Mouse (Mus musculus): Measurements from ENCODE around the gene Olfr617. TPM values are rescaled to one million over a fixed set of nuclear protein-coding genes. Genes with fewer than 3 reads are reported as not detected.

Olfr617 gene
- not detected for polyA plus RNA-seq (2017; shearing (Covaris generic))

GRCm38 (mm10) chr7:103572761-103573160 is at the start of gene Olfr617:
Olfr617 (plus strand) TSS chr7:103573061.

GRCm38 (mm10) chr7:103542617-103543016 is 30.2 kb upstream of the Olfr617 start, which contains the start of gene Olfr612:
Olfr612 (minus strand) TSS chr7:103542717.

DNA sequence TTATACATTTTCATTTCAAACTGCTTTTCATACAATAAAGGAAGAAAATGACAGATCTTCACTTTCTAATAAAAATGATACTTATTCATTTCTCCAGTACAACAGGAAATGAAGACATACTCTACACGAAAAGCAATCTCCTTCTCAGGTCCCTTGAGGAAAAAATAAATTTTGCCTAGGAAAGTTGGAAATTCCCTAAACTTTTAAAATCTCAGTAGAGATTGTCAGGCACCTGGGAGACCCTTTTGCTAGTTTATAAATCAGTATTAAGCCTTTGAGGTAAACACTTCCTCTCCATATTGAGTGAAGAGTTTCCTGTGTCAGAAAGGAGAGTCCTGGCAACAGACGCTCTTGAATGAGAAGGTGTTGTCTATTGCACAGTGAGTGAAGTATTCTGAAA is 25.1 kb upstream of the Olfr617 start, which contains the start of gene Olfr613:
Gene Olfr613 (plus strand): TSS at position 301 of the 400 bp plus-strand sequence.

DNA sequence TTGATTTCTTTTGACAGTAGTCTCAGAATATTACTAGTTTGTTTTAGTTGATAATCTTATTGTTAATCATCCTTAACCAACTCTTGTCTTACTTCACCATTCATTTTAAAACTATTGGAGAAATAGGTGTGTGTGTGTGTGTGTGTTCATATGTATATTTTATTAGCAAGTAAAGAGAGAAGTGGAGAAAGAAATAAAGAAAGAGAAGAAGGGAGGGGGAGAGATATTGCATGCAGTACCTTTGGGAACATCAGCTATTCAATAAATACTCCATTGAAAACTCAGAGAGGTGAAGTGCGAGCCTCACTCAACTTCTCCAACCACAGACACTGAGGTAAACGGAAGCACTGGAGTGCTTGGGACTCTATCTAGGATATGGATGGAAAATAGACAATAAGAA is 17.1 kb upstream of the Olfr617 start, which contains the start of gene Olfr615:
Gene Olfr615 (plus strand): TSS at position 301 of the 400 bp plus-strand sequence.

GRCm38 (mm10) chr7:103569043-103569442 is 3.8 kb upstream of the Olfr617 start, which contains the start of gene Olfr616:
Olfr616 (minus strand) TSS chr7:103569143.

DNA sequence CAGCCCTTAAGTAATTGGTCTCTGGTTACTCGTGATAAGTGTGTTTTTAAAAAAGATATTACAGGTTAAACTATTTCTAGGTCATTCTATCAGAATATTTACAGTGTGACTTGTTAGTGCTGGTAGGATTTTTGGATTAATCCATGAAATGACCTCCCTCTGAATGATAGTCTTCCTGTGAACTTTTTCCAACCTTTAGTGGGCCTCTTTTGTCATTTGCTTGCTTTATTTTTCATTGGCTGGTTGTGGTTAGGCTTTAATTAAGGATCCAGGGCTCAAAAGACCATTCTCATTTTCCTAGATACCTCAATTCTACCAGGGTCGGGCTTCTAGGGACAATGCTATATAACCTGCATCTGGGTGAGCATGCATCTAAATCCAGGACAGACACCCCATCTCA is 16.9 kb downstream of the Olfr617 start, which contains the start of gene Olfr618:
Gene Olfr618 (plus strand): TSS at position 301 of the 400 bp plus-strand sequence.

DNA sequence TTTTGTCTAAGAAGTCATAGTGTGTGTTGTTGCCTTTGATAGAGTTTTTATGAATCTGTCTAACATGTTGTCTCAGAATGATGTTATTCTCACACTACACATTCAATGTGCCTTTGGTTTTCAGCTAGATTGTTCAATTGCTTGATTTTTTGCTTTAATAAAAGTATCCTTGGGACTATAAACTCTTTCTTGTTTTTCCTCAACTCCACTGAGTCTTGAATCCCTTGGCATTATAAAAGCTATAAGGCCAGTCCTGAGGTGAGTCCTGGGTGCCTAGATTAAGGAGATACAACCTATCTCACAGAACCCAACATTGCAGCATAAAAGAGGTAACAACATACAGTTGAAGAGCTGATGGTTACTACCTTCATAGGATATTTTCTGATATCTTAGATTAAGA is 27.4 kb downstream of the Olfr617 start, which contains the start of gene Olfr619:
Gene Olfr619 (plus strand): TSS at position 301 of the 400 bp plus-strand sequence.

DNA sequence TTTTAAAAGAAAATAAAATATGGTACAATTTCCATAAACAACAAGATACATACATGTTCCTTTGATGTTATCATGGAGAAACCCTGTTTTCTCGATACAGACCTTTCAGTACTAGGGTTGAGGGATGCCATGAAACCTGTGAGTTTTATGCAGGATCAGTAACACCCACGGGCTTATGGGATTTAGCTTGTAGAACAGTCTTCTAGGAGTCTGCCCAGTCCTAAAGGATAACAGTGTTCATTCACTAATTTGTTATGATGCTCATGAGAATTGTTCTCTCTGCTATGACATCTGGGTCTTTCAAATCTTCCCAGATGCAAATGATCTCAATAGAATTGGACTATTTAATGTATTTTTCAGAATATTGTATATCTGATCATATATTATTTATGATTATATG is 39.6 kb downstream of the Olfr617 start, which contains the start of gene Olfr620:
Gene Olfr620 (minus strand): TSS at position 101 of the 400 bp plus-strand sequence.

Other genes with a start within 250 kb of the Olfr617 start
- gene Olfr598, start 249.5 kb upstream of the Olfr617 start, polyA plus RNA-seq (2017; shearing (Covaris generic)), result not detected
- gene Olfr599, start 237.1 kb upstream of the Olfr617 start, polyA plus RNA-seq (2017; shearing (Covaris generic)), result not detected
- gene Olfr600, start 223.4 kb upstream of the Olfr617 start, polyA plus RNA-seq (2017; shearing (Covaris generic)), result 0.19 TPM
- 0.16 TPM for gene Olfr601, start 210.4 kb upstream of the Olfr617 start, polyA plus RNA-seq (2017; shearing (Covaris generic))
- gene Olfr603, start 186.9 kb upstream of the Olfr617 start, polyA plus RNA-seq (2017; shearing (Covaris generic)), result not detected
- gene Usp17lc, start 158.0 kb upstream of the Olfr617 start, polyA plus RNA-seq (2017; shearing (Covaris generic)), result not detected
- not detected for gene Olfr605, start 127.6 kb upstream of the Olfr617 start, polyA plus RNA-seq (2017; shearing (Covaris generic))
- gene Olfr606, start 124.0 kb upstream of the Olfr617 start, polyA plus RNA-seq (2017; shearing (Covaris generic)), result not detected
- 0.07 TPM for gene Olfr607, start 108.9 kb upstream of the Olfr617 start, polyA plus RNA-seq (2017; shearing (Covaris generic))
- gene Olfr608, start 103.2 kb upstream of the Olfr617 start, polyA plus RNA-seq (2017; shearing (Covaris generic)), result not detected
- gene Olfr609, start 75.0 kb upstream of the Olfr617 start, polyA plus RNA-seq (2017; shearing (Covaris generic)), result not detected
- not detected for gene Olfr610, start 60.9 kb upstream of the Olfr617 start, polyA plus RNA-seq (2017; shearing (Covaris generic))
- not detected for gene Olfr611, start 52.2 kb upstream of the Olfr617 start, polyA plus RNA-seq (2017; shearing (Covaris generic))
- gene Olfr612, start 30.3 kb upstream of the Olfr617 start, polyA plus RNA-seq (2017; shearing (Covaris generic)), result not detected
- gene Olfr613, start 25.0 kb upstream of the Olfr617 start, polyA plus RNA-seq (2017; shearing (Covaris generic)), result not detected
- not detected for gene Olfr615, start 17.0 kb upstream of the Olfr617 start, polyA plus RNA-seq (2017; shearing (Covaris generic))
- not detected for gene Olfr616, start 3.9 kb upstream of the Olfr617 start, polyA plus RNA-seq (2017; shearing (Covaris generic))
- gene Olfr618, start 17.0 kb downstream of the Olfr617 start, polyA plus RNA-seq (2017; shearing (Covaris generic)), result not detected
- not detected for gene Olfr619, start 27.5 kb downstream of the Olfr617 start, polyA plus RNA-seq (2017; shearing (Covaris generic))
- 0.11 TPM for gene Olfr620, start 39.5 kb downstream of the Olfr617 start, polyA plus RNA-seq (2017; shearing (Covaris generic))
- gene Olfr622, start 69.6 kb downstream of the Olfr617 start, polyA plus RNA-seq (2017; shearing (Covaris generic)), result not detected
- gene Olfr623, start 90.6 kb downstream of the Olfr617 start, polyA plus RNA-seq (2017; shearing (Covaris generic)), result not detected
- 0.02 TPM for gene Olfr624, start 98.1 kb downstream of the Olfr617 start, polyA plus RNA-seq (2017; shearing (Covaris generic))
- not detected for gene Olfr625-ps1, start 109.7 kb downstream of the Olfr617 start, polyA plus RNA-seq (2017; shearing (Covaris generic))
- gene Olfr243, start 141.6 kb downstream of the Olfr617 start, polyA plus RNA-seq (2017; shearing (Covaris generic)), result not detected
- not detected for gene Olfr628, start 157.3 kb downstream of the Olfr617 start, polyA plus RNA-seq (2017; shearing (Covaris generic))
- gene Olfr629, start 171.9 kb downstream of the Olfr617 start, polyA plus RNA-seq (2017; shearing (Covaris generic)), result not detected
- not detected for gene Olfr630, start 184.3 kb downstream of the Olfr617 start, polyA plus RNA-seq (2017; shearing (Covaris generic))
- 0.08 TPM for gene Olfr69, start 198.5 kb downstream of the Olfr617 start, polyA plus RNA-seq (2017; shearing (Covaris generic))
- gene Olfr68, start 206.6 kb downstream of the Olfr617 start, polyA plus RNA-seq (2017; shearing (Covaris generic)), result not detected
- gene Olfr67, start 218.8 kb downstream of the Olfr617 start, polyA plus RNA-seq (2017; shearing (Covaris generic)), result 0.05 TPM
- gene Hbb-bt, start 240.9 kb downstream of the Olfr617 start, polyA plus RNA-seq (2017; shearing (Covaris generic)), result 32.1 TPM